Mouse (Mus musculus) hindbrain, embryonic 13.5 days (tissue): Measurements from ENCODE around the gene Mxra8. TPM values are rescaled to one million over a fixed set of nuclear protein-coding genes. Genes with fewer than 3 reads are reported as not detected.

Experiments
- ATAC-seq: fragments of 200-750 bp; cut with Nextera tagmentation; 2 replicates; pipeline ENCODE4 v1.8.0; 2017; ENCODE audit warnings: moderate TSS enrichment; ENCODE audit not compliant: low FRiP score
- H3K27ac ChIP-seq: fragments of 300-500 bp; sonication (generic); 2 replicates; pipeline ENCODE4 v1.5.1; 2015; ENCODE audit warnings: inconsistent platforms, mild to moderate bottlenecking, moderate library complexity
- H3K27me3 ChIP-seq: fragments of 300-500 bp; sonication (generic); 2 replicates; pipeline ENCODE4 v1.6.1; 2015; ENCODE audit warnings: mild to moderate bottlenecking, inconsistent platforms
- H3K36me3 ChIP-seq: fragments of 300-500 bp; sonication (generic); 2 replicates; pipeline ENCODE4 v1.6.1; 2015; ENCODE audit warnings: mild to moderate bottlenecking, inconsistent platforms
- H3K4me1 ChIP-seq: fragments of 300-500 bp; sonication (generic); replicated peaks from 2 replicates; pipeline ENCODE4 v1.6.1; 2015; ENCODE audit warnings: inconsistent platforms
- H3K4me2 ChIP-seq: fragments of 300-500 bp; sonication (generic); 2 replicates; pipeline ENCODE4 v1.6.1; 2015; ENCODE audit warnings: inconsistent platforms, mild to moderate bottlenecking, moderate library complexity
- H3K4me3 ChIP-seq: fragments of 300-500 bp; sonication (generic); 2 replicates; pipeline ENCODE4 v1.5.1; 2015; ENCODE audit warnings: mild to moderate bottlenecking, inconsistent platforms
- H3K9ac ChIP-seq: fragments of 300-500 bp; sonication (generic); 2 replicates; pipeline ENCODE4 v1.6.1; 2015; ENCODE audit warnings: mild to moderate bottlenecking, inconsistent platforms
- H3K9me3 ChIP-seq: fragments of 300-500 bp; sonication (generic); 2 replicates; pipeline ENCODE4 v1.6.1; 2016; ENCODE audit warnings: inconsistent platforms
- WGBS: fragments of 180-500 bp; shearing (Covaris S2); methylation state at CpG from one replicate; pipeline ENCODE4 v1.1.7; 2015; 5-methylcytosine and 5-hydroxymethylcytosine counted together
- polyA plus RNA-seq: library from polyadenylated mRNA; unstranded; fragments of >200 nt; fragmentation: Nextera tagmentation; extraction: Ambion mirVana; gene quantifications from 2 replicates; pipeline ENCODE4 v1.2.1, GENCODE M21; 2015

Mxra8 gene
- polyA plus RNA-seq, 1 experiment from 2014 or later = 30.8 TPM

GRCm38 (mm10) chr4:155840076-155841002, 859 bp downstream of the Mxra8 start:
- peak overlapping the region; percentile 67 for H3K9ac ChIP-seq
- H3K4me1 ChIP-seq = peaks cover 26% of the 10 kb centered on the region
- peaks cover 22% of the 10 kb centered on the region for H3K27me3 ChIP-seq
- no peak for ATAC-seq
- WGBS = 7% methylated on average over 8 of the region's 8 CpGs
- H3K36me3 ChIP-seq = no peaks in the 10 kb centered on the region
- peak overlapping the region; percentile 35; the same call in 1 of the 2 replicates for H3K27ac ChIP-seq
- no peaks in the 10 kb centered on the region for H3K9me3 ChIP-seq
- H3K4me3 ChIP-seq = peak overlapping the region; percentile 36
- peak overlapping the region; percentile 60 for H3K4me2 ChIP-seq

GRCm38 (mm10) chr4:155841003-155841454, 1.5 kb downstream of the Mxra8 start:
- Histone ChIP-seq H3K27me3 (peaks cover 22% of the 10 kb centered on the region), H3K36me3 (no peaks in the 10 kb centered on the region), H3K4me3 (peak overlapping the region; percentile 36), H3K9ac (peak overlapping the region; percentile 67), H3K4me1 (peaks cover 30% of the 10 kb centered on the region), H3K4me2 (peak overlapping the region; percentile 60), H3K9me3 (no peaks in the 10 kb centered on the region), H3K27ac (no peak overlapping the region)
- peak; percentile 32; the same call in 1 of the 2 replicates for ATAC-seq
- under 1% methylated on average over 32 of the region's 32 CpGs for WGBS

GRCm38 (mm10) chr4:155841651-155842270, 2.3 kb downstream of the Mxra8 start:
- Histone ChIP-seq H3K4me2 (peak overlapping the region; percentile 60), H3K9me3 (no peaks in the 10 kb centered on the region), H3K4me3 (peak overlapping the region; percentile 36; the same call in 1 of the 2 replicates), H3K27ac (no peak overlapping the region), H3K36me3 (no peaks in the 10 kb centered on the region), H3K9ac (0 out of 2 replicates have a peak overlapping the region, but pooled peaks have one; percentile 8), H3K27me3 (peaks cover 22% of the 10 kb centered on the region), H3K4me1 (peaks cover 36% of the 10 kb centered on the region)
- 35% methylated on average over 38 of the region's 38 CpGs for WGBS
- no peak for ATAC-seq

GRCm38 (mm10) chr4:155843231-155843630, 3.8 kb downstream of the Mxra8 start:
- H3K27ac ChIP-seq = no peak overlapping the region
- no peak overlapping the region for H3K9ac ChIP-seq
- H3K4me3 ChIP-seq = no peak overlapping the region
- H3K4me2 ChIP-seq = no peak overlapping the region
- H3K27me3 ChIP-seq = peaks cover 22% of the 10 kb centered on the region
- ATAC-seq = no peak
- 94% methylated on average over 5 of the region's 5 CpGs for WGBS
- peaks cover 43% of the 10 kb centered on the region for H3K4me1 ChIP-seq
- H3K9me3 ChIP-seq = no peaks in the 10 kb centered on the region
- H3K36me3 ChIP-seq = no peaks in the 10 kb centered on the region

- H3K4me1 ChIP-seq = peaks cover 54% of the 10 kb centered on the region
- H3K9me3 ChIP-seq = no peaks in the 10 kb centered on the region
- peak within 1 kb of the TSS; percentile 92 for H3K4me3 ChIP-seq
- no peaks in the 10 kb centered on the region for H3K36me3 ChIP-seq
- H3K4me2 ChIP-seq = peak within 1 kb of the TSS; percentile 97
- peak within 1 kb of the TSS; percentile 95 for H3K9ac ChIP-seq
- WGBS = 3% methylated on average over 51 of the region's 65 CpGs
- peak within 1 kb of the TSS; percentile 90 for H3K27ac ChIP-seq
- peak; percentile 87 for ATAC-seq
- peaks cover 5% of the 10 kb centered on the region for H3K27me3 ChIP-seq
These were observed 7.5 kb downstream of the Mxra8 start, which contains the start of gene Dvl1 for GRCm38 (mm10) chr4:155846871-155847578. Dvl1 (plus strand) TSS chr4:155847402.

GRCm38 (mm10) chr4:155847591-155848352, 8.3 kb downstream of the Mxra8 start:
- peaks cover under 1% of the 10 kb centered on the region; the same call in 1 of the 2 replicates for H3K27me3 ChIP-seq
- peak overlapping the region; percentile 90 for H3K27ac ChIP-seq
- H3K4me3 ChIP-seq = peak overlapping the region; percentile 92
- ATAC-seq = peak; percentile 55
- H3K9ac ChIP-seq = peak overlapping the region; percentile 95
- peak overlapping the region; percentile 97 for H3K4me2 ChIP-seq
- peaks cover 60% of the 10 kb centered on the region for H3K4me1 ChIP-seq
- WGBS = 1% methylated on average over 57 of the region's 69 CpGs
- no peaks in the 10 kb centered on the region; the same call in 1 of the 2 replicates for H3K36me3 ChIP-seq
- H3K9me3 ChIP-seq = no peaks in the 10 kb centered on the region

GRCm38 (mm10) chr4:155848434-155849095, 9.1 kb downstream of the Mxra8 start:
- H3K4me3 ChIP-seq = peak overlapping the region; percentile 92
- H3K9me3 ChIP-seq = no peaks in the 10 kb centered on the region
- no peak for ATAC-seq
- H3K4me2 ChIP-seq = peak overlapping the region; percentile 97
- H3K27ac ChIP-seq = no peak overlapping the region
- H3K9ac ChIP-seq = peak overlapping the region; percentile 95
- H3K27me3 ChIP-seq = no peaks in the 10 kb centered on the region
- peaks cover 60% of the 10 kb centered on the region for H3K4me1 ChIP-seq
- H3K36me3 ChIP-seq = peaks cover 7% of the 10 kb centered on the region
- WGBS = 59% methylated on average over 7 of the region's 7 CpGs

GRCm38 (mm10) chr4:155849391-155849790, 9.9 kb downstream of the Mxra8 start:
- Histone ChIP-seq H3K4me1 (peaks cover 60% of the 10 kb centered on the region), H3K4me3 (peak overlapping the region; percentile 92; the same call in 1 of the 2 replicates), H3K36me3 (peaks cover 15% of the 10 kb centered on the region), H3K9me3 (no peaks in the 10 kb centered on the region), H3K4me2 (peak overlapping the region; percentile 97), H3K9ac (peak overlapping the region; percentile 95), H3K27me3 (no peaks in the 10 kb centered on the region), H3K27ac (no peak overlapping the region)
- 93% methylated on average over 2 of the region's 2 CpGs for WGBS
- no peak for ATAC-seq

GRCm38 (mm10) chr4:155849792-155850451, 10.4 kb downstream of the Mxra8 start:
- Histone ChIP-seq H3K27ac (no peak overlapping the region), H3K4me3 (no peak overlapping the region), H3K4me2 (peak overlapping the region; percentile 97), H3K9ac (no peak overlapping the region; the same call in 1 of the 2 replicates), H3K36me3 (peaks cover 20% of the 10 kb centered on the region), H3K9me3 (no peaks in the 10 kb centered on the region), H3K27me3 (no peaks in the 10 kb centered on the region), H3K4me1 (peaks cover 60% of the 10 kb centered on the region)
- 96% methylated on average over 3 of the region's 3 CpGs for WGBS
- ATAC-seq = no peak

- H3K9ac ChIP-seq = no peak overlapping the region
- ATAC-seq = no peak
- H3K4me1 ChIP-seq = peaks cover 55% of the 10 kb centered on the region
- no peak overlapping the region for H3K27ac ChIP-seq
- H3K36me3 ChIP-seq = peaks cover 35% of the 10 kb centered on the region
- no peaks in the 10 kb centered on the region for H3K27me3 ChIP-seq
- 95% methylated on average over 3 of the region's 3 CpGs for WGBS
- H3K4me2 ChIP-seq = no peak overlapping the region
- no peak overlapping the region for H3K4me3 ChIP-seq
- no peaks in the 10 kb centered on the region for H3K9me3 ChIP-seq
These were observed 11.9 kb downstream of the Mxra8 start for GRCm38 (mm10) chr4:155851368-155851767.
